In the genomic region with DNA sequence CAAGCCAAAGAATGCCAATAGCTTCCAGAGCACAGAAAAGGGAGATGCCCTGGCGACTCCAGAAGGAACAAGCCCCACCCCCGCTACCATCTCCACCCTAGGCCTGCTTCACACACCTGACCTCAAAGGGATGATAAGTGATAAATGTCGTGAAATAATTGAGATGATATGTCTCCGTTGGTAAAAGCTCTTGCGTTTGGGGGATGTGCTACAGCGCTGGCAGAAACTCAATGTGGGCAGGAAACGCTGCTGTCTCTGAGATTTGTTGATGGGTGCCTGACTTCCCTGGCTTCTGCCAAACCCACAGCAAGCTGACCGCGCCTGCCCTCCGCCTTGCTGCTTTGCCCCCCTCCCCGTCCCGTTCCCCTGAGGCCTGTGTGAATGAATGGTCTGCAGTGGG, we compare ENCODE assay signal across 7 mouse cellular contexts. TPM values are rescaled to one million over a fixed set of nuclear protein-coding genes. Genes with fewer than 3 reads are reported as not detected.
A peak's percentile ranks its signal among the peaks of the same experiment; 100 is the strongest.
DNase-seq lines count a peak whose midpoint lies in the region; ATAC-seq and TF ChIP-seq lines count a peak whose summit lies in the region.

No protein-coding gene starts in this region.

- no peaks in the 10 kb centered on the region for H3K27me3 ChIP-seq in embryonic facial prominence, embryonic 15.5 days
- H3K27me3 ChIP-seq in kidney, postnatal 0 days (ENCODE audit: insufficient read depth, low read length) = no peaks in the 10 kb centered on the region

- H3K4me2 ChIP-seq in embryonic facial prominence, embryonic 15.5 days (replicated peaks) = 0 out of 2 replicates have a peak overlapping the region, but pooled peaks have one; percentile 13
- H3K4me2 ChIP-seq in kidney, postnatal 0 days (ENCODE audit: low read length) = peak overlapping the region; percentile 30

- no peak overlapping the region for H3K4me3 ChIP-seq in embryonic facial prominence, embryonic 15.5 days (replicated peaks)
- no peak overlapping the region for H3K4me3 ChIP-seq in kidney, postnatal 0 days (replicated peaks; ENCODE audit: low read depth, low read length)

- no peak overlapping the region for H3K9ac ChIP-seq in embryonic facial prominence, embryonic 15.5 days
- H3K9ac ChIP-seq in kidney, postnatal 0 days (ENCODE audit: low read depth, low read length) = no peak overlapping the region

- 27% methylated on average over 12 of the region's 12 CpGs for WGBS in embryonic facial prominence, embryonic 15.5 days
- 34% methylated on average over 12 of the region's 12 CpGs for WGBS in kidney, postnatal 0 days

- TF ChIP-seq CTCF in kidney, postnatal 0 days (IDR thresholded peaks at IDR 0.05; ENCODE audit: low read depth) = no peak

- peaks cover 45% of the 10 kb centered on the region for H3K4me1 ChIP-seq in embryonic facial prominence, embryonic 15.5 days
- peaks cover 28% of the 10 kb centered on the region for H3K4me1 ChIP-seq in kidney, postnatal 0 days (replicated peaks; ENCODE audit: insufficient read depth, low read length)

- ATAC-seq in embryonic facial prominence, embryonic 15.5 days (ENCODE audit: insufficient number of reproducible peaks, low FRiP score, low TSS enrichment, low read depth) = no peak; the same call in 1 of the 2 replicates
- ATAC-seq in kidney, postnatal 0 days (replicated peaks; ENCODE audit: low FRiP score, low read depth) = no peak

- H3K36me3 ChIP-seq in embryonic facial prominence, embryonic 15.5 days = peaks cover 21% of the 10 kb centered on the region
- H3K36me3 ChIP-seq in kidney, postnatal 0 days (ENCODE audit: insufficient read depth, low read length) = peaks cover 4% of the 10 kb centered on the region; the same call in 1 of the 2 replicates

- intact Hi-C loops in left cerebral cortex, postnatal 25 days (cut with DNase I) = no loop called here

- H3K27ac ChIP-seq in embryonic facial prominence, embryonic 15.5 days (replicated peaks) = no peak overlapping the region
- H3K27ac ChIP-seq in kidney, postnatal 0 days = no peak overlapping the region

- no peaks in the 10 kb centered on the region for H3K9me3 ChIP-seq in embryonic facial prominence, embryonic 15.5 days (replicated peaks)
- H3K9me3 ChIP-seq in kidney, postnatal 0 days (replicated peaks; ENCODE audit: low read length) = no peaks in the 10 kb centered on the region

- peak; percentile 41 for DNase-seq in ovary, adult 18-20 months (ENCODE audit: low spot score)
- no peak for DNase-seq in ovary, postnatal 36 days (ENCODE audit: low spot score)
- no peak for DNase-seq in kidney, postnatal 0 days (ENCODE audit: low spot score)
- peak; percentile 31 to 49 for DNase-seq in thymus, postnatal 36 days
- no peak for DNase-seq in left cerebral cortex, postnatal 25 days (ENCODE audit: low spot score in 2 of 2)
- DNase-seq in gastrocnemius, adult 8-10 months (ENCODE audit: low spot score in 2 of 2) = no peak

RNA-seq across cellular contexts. Expression of gene Ifngr2, which starts 6.8 kb away (rescaled TPM):
- polyA plus RNA-seq in embryonic facial prominence, embryonic 15.5 days (2015; fragmentation: Nextera tagmentation; extraction: Ambion mirVana) = 58.8 and 63.2 TPM in 2 replicates
- polyA plus RNA-seq in kidney, postnatal 0 days (2015; fragmentation: Nextera tagmentation; extraction: Ambion mirVana) = 42.6 and 51.1 TPM in 2 replicates
- total RNA-seq in left cerebral cortex, postnatal 25 days (2021) = 10 to 100 TPM; 43.3 to 46.9 TPM
- total RNA-seq in gastrocnemius, adult 8-10 months (2022) = 10 to 100 TPM; 44.2 to 57.1 (median 54.9) TPM

RNA-seq across cellular contexts. Expression of gene Tmem50b, which starts 44.0 kb away (rescaled TPM):
- polyA plus RNA-seq in embryonic facial prominence, embryonic 15.5 days (2015; fragmentation: Nextera tagmentation; extraction: Ambion mirVana) = 44.4 and 50.9 TPM in 2 replicates
- 42.3 and 45.0 TPM in 2 replicates for polyA plus RNA-seq in kidney, postnatal 0 days (2015; fragmentation: Nextera tagmentation; extraction: Ambion mirVana)
- 10 to 100 TPM; 96.1 to 98.9 TPM for total RNA-seq in left cerebral cortex, postnatal 25 days (2021)
- 10 to 100 TPM; 12.0 to 14.8 (median 13.2) TPM for total RNA-seq in gastrocnemius, adult 8-10 months (2022)

Comparison
In these comparisons a context has a peak if more than half of its experiments do, and no peak if none do; other contexts are left out.
1. DNase-seq: peak in ovary, adult 18-20 months (single experiment) and thymus, postnatal 36 days (2 of 2); none in ovary, postnatal 36 days (single experiment), kidney, postnatal 0 days (single experiment), left cerebral cortex, postnatal 25 days (0 of 2) and gastrocnemius, adult 8-10 months (0 of 2).
2. RNA of gene Tmem50b, which starts 44.0 kb away (total RNA-seq): 96.1 to 98.9 TPM in left cerebral cortex, postnatal 25 days; 12.0 to 14.8 TPM in gastrocnemius, adult 8-10 months; every median in the first group is over 4 times any median in the second.